Mouse (Mus musculus) brain, embryonic 18.5 days (tissue): ENCODE measurements around the gene Utp11.
"Not testable (repeated sequence)": the region's sequence is repeated elsewhere in the genome, so short reads cannot be mapped to it uniquely, and the experiment has no call there.

Experiments
- DNase-seq: peaks from one replicate; pipeline ENCODE4 v3.0.0-alpha.2; 2012; ENCODE audit warnings: low read depth, low spot score

The Utp11 gene

DNA sequence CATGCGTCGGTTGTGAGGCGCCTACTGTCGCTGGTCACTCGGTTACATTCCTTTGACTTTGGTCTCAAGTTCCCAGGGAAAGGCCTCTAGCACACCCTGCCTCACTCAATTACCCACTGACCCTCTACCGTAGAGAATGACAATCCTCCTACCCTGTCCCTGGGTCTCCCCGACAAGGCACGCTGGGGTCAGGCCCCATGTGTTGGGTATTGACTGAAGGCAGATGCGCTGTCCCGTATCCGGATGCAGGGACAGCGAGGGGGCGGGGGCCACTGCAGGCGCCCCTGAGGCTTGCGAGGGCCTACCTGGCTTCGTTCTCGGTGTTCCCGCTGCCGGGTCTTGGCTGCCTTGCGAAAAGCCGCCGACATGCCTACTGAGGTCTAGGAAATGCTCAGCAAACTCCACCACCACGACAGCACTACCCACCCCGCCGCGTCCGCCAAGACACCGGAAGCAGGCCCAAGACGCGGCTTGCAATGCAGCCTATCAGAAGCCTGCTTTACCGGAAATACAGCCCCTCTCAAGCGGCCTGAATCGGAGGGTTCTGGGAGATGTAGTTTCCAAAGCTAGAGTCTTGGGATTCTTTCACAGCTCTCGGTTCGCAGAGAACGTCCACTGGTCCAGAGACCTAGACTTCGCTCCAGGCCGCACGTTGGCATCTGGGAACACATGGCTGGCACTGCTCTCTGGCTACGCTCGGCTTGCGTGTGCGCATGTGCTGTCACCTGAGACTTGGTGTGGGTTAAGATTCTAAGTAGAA is at the start of gene Utp11:
Gene Utp11, minus strand, starts transcription at position 466 of the 760 bp plus-strand sequence.
- DNase-seq, result peak; percentile 72

GRCm38 (mm10) chr4:124742839-124743238 is 49.4 kb upstream of the Utp11 start:
- no peak for DNase-seq

- peak; percentile 57 for DNase-seq
These were observed 48.3 kb upstream of the Utp11 start, which contains the start of gene Inpp5b for GRCm38 (mm10) chr4:124741376-124742343. Gene Inpp5b (plus strand): TSS chr4:124741850.

DNA sequence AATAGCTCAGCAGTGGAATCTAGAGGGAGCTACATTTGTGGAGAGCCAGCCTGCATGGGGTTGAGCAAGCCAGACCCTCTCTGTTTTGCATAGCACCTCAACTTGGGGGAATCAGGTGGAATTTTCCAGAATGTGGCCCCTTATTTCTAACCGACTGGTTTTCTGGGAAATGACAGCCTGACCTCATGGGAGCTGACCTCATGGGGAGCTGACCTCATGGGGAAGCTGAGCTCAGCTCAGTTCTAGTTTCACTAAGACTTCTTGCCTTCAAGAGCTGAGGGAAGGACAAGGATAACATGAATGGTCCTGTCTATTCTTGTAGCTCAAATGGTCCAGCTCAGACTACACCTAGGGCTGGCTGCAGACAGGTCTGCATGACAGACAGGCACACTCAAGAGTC is 45.4 kb upstream of the Utp11 start:
- DNase-seq, result no peak

DNA sequence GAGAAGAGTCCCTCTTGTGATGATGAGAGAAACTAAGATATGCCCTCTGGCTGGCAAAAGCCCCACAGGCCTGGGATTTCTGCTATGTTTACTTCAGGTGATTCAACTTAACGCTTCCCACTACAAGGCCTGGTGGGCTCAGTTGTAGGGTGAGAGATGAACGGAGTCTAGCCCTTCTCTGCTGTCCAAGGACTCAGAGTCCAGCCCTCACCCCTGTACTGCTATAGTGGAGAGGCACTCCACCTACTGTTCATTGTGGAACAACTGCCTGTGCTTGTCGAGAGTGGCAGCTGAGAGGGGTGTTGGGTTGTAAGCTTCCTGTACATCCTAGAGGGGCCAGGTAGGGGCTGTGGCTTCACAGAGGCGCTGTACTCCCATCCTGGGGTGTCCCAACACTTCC is 44.6 kb upstream of the Utp11 start:
- no peak for DNase-seq

GRCm38 (mm10) chr4:124737486-124737885 is 44.1 kb upstream of the Utp11 start:
- DNase-seq, result no peak

GRCm38 (mm10) chr4:124736952-124737351 is 43.6 kb upstream of the Utp11 start:
- no peak for DNase-seq

- DNase-seq, result no peak
These were observed 32.7 kb upstream of the Utp11 start for GRCm38 (mm10) chr4:124726121-124726520.

DNA sequence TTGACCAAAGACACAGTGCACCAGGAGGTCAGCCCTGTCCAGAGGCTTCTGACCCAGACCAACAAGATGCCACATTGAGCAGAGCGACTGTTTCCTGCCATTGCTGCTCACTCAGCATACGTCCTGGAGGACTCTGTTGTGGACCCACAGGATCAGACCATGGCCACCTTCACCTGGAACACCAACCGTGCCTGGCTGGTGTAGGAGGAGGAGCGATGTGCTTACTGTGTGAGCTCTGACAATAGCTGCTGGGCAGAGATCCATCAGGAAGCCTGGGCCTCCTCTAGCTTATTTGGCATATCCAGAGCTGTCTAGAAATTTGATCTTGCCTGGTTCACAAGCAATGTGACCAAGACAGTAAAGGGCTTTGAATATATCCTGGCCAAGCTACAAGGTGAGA is 25.7 kb upstream of the Utp11 start:
- no peak for DNase-seq

DNA sequence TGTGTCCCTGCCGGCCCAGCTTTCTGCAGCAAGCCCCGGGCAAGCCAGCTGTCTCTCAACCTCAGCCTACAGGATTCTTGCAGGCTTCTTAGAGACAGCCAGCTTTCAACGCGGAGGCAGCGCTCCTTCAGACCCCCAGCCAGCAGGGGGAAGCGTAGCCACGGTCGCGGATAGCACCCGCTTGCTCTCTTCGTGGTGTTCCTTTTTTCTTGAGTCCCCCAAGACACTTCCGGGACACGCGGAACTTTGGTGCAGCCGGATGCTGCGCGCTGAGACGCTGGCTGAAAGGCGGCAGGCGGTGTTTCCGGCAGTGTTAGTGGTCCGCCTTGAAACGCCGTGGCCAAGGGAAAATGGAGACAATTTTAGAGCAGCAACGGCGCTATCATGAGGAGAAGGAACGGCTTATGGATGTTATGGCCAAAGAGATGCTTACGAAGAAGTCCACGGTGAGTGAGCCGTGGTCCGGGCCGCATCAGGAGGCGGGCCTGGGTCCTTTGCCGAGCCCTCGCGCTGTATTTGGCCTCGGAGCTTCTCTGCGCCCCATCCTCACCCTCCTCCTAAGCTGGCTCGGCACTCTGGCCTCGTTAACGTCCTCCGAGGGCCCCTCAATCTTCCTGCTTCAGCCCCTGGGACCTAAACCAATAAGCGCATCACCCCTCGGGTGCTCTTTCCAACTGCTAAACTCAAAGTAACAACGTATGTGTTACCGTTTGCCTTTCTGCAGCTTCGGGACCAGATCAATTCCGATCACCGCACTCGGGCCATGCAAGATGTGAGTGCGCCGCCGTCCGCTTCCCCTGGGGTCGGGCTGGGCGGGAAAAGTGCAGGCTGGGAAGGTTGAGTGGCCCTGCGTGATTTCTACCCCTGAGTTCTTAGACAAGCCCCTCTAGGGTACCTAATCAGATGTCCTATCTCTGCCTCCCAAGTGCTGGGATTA is 21.4 kb upstream of the Utp11 start, which contains the start of gene Sf3a3:
Gene Sf3a3, plus strand, starts transcription at position 232 of the 937 bp plus-strand sequence.
- peak; percentile 91 for DNase-seq

DNA sequence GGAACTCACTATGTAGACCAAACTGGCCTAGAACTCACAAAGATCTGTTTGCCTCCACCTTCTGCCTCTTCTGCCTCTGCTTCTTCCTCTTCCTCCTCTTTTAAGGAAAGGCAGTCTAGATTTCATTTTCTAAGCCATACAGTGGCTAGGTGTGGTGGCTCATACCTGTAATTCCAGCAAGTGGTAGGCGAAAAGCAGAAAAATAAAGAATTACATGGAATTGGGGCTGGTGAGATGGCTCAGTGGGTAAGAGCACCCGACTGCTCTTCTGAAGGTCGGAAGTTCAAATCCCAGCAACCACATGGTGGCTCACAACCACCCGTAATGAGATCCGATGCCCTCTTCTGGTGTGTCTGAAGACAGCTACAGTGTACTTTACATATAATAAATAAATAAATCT is 20.4 kb upstream of the Utp11 start:
- not testable (repeated sequence) for DNase-seq

- no peak for DNase-seq
These were observed 19.2 kb upstream of the Utp11 start for GRCm38 (mm10) chr4:124712618-124713017.

GRCm38 (mm10) chr4:124710776-124711291 is 17.4 kb upstream of the Utp11 start:
- DNase-seq, result no peak

DNA sequence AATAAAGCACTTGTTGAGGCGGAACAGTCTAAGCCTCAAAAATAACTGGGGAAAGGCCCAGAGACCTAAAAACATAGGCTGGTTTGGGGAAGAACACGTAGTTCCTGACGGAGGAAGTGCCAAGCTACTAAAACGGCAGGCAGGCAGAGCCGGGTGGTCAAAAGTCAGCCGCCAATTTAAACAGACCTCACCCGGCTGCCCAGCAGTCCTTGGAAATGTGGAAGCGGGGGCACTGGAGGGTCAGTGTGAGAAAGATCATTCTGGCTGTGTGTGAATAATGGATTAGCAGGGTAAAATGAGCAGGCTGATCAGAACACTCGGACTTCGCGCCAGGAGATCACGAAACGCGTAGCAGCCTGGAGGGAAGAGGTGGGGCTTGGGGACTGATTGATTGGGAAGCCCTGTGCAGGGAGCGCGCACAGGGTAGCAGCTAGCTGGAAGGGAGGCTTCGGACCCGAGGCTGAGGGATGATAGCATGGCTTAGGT is 16.6 kb upstream of the Utp11 start:
- DNase-seq, result no peak

DNA sequence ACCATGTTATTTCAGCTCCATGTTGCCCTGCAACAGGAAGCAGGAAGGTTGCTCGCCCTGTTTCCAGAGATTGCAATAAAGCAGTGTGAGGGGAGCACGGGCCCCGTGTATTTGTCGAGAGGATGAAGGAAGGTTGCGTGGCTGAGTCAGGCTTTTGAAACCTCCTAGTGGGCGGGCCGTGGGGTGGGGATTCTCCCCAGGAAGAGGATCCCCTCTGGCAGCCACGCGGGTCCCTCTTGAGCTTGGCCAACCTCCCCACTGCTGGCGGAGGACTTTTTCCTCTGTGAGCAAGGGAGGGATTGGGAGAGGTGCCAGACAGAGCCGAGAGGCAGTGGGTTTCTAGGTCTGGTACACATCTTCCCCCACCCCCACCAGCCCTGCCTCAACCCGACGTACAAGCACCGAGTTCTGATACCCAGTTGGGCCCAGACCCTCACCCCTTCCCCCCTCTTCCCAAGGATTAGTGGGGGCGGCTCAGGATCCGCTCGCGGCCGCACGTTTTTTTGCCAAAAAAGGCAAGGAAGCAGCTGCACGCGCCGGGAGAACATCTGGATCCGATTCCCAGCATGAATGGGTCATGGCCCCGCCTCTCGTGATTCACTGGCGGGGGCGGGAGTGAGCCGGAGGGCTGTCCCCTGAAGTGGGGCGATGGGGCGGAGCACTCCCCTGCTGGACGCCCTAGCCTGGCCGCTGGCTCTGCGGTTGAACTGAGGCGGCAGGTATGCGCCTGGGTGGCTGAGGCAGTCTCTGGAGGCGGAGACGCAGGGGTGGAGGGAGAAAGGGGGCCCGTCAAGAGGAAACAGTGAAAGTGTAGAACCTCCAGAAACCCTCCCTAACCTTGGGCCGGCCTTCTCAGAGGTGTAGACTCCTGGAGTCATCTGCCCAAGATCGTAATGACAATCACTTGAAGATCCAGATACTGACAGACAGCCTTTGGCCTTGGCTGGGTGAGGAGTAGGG is 15.4 kb upstream of the Utp11 start:
- no peak for DNase-seq

DNA sequence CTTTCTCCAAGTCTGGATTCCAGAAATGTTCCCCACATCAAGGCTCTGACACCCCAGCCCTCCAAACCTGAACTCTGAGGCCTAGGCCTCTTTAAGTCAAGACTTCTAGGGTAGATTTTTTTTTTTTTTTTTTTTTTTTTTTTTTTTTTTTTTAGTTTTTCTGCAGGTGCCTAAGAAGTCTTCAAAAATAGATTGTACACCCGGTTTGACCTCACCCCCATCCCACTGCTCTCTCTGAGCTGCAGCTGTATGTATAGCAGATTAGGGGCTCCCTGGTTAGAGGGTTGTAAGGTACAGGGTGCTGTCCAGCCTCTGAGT is 14.8 kb upstream of the Utp11 start:
- DNase-seq, result not testable (repeated sequence)

GRCm38 (mm10) chr4:124707381-124708199 is 14.2 kb upstream of the Utp11 start:
- DNase-seq, result not testable (repeated sequence)

- no peak for DNase-seq
These were observed 12.4 kb upstream of the Utp11 start for GRCm38 (mm10) chr4:124705661-124706269.
